Mouse (Mus musculus) liver, adult 2 months (tissue): ENCODE data around the gene Efhc1.

ENCODE experiments used
- CTCF ChIP-seq: fragments of 200-500 bp; IDR thresholded peaks from 2 replicates; pipeline ENCODE4 v1.5.1; 2011; ENCODE audit warnings: low read depth, low read length, control low read depth
- POLR2A ChIP-seq: fragments of 200-500 bp; IDR thresholded peaks from 2 replicates; pipeline ENCODE4 v1.6.1; 2011; ENCODE audit warnings: low read length, control low read depth; ENCODE audit not compliant: insufficient read depth; ENCODE audit errors: extremely low read depth

DNA sequence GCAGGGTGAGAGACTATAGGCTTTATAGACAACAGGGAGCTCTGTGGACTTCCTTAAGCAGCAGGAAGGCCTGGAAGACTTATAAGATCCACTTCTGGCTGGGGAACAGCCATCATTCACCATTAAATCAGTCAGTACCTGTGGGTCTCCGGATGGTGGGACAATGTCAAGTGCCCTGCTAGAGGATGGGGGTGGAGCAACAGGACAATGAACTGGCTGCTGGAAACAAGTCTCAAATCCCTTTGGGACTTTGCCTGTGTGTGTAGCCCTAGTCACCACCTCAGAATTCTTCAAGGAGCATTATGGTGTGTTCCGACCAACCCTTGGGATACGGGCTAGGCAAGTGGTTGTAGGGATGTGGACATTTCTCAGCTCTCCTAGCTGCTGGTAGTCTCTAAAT lies 71.7 kb downstream of the Efhc1 start:
- TF ChIP-seq CTCF = no peak
- no peak for TF ChIP-seq POLR2A
